Comparison of ENCODE assay signal across 18 mouse cellular contexts in the genomic region with DNA sequence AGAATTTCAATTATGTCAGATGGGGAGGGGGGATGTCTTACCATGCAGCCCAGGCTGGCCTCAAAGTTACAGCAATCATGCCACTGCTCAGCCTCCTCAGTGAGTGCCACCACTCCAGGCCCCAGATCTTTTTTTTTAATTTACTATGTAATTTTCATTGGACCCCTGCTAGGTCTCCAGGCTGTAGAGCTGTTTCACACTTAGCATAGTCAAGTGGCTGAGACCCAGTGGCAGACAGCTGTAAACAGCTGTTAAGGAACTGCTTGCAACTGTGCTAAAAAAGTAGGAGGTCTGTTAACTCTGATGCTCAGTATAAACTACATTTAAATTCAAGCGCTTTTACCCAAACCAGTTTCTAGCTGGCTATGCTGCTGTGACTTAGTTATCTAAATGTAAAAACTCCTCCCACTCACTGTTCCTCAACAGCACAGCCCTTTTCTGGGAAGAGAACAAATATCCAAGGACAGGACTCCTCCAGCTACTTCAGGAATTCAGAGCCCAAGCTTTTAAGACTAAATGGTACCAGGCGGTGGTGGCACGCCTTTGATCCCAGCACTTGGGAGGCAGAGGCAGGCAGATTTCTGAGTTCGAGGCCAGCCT. TPM values are rescaled to one million over a fixed set of nuclear protein-coding genes. Genes with fewer than 3 reads are reported as not detected.
DNase-seq lines count a peak whose midpoint lies in the region; ATAC-seq and TF ChIP-seq lines count a peak whose summit lies in the region.
"Had no signal": no experiment of that assay in that cellular context is flagged by ENCODE, and none has a peak within 500 bp of the region (broad histone marks: within the 10 kb centered on the region; RNA-seq: fewer than 3 reads in every experiment).

No protein-coding gene starts in this region.

- H3K4me1 ChIP-seq in embryonic facial prominence, embryonic 14.5 days (ENCODE audit: control insufficient read depth, insufficient read depth, low read length), result no peaks in the 10 kb centered on the region
- H3K4me1 ChIP-seq in embryonic facial prominence, embryonic 10.5 days, result no peaks in the 10 kb centered on the region
- H3K4me1 ChIP-seq in intestine, embryonic 14.5 days (replicated peaks; ENCODE audit: control insufficient read depth, insufficient read depth, low read length), result peaks cover 9% of the 10 kb centered on the region; the same call in 1 of the 2 replicates
- no peaks in the 10 kb centered on the region for H3K4me1 ChIP-seq in intestine, postnatal 0 days (replicated peaks; ENCODE audit: control insufficient read depth, insufficient read depth, low read length)
- no peaks in the 10 kb centered on the region for H3K4me1 ChIP-seq in midbrain, embryonic 11.5 days (ENCODE audit: control insufficient read depth, insufficient read depth, low read length)
- H3K4me1 ChIP-seq in midbrain, postnatal 0 days (ENCODE audit: insufficient read depth, low read length), result no peaks in the 10 kb centered on the region
- H3K4me1 ChIP-seq: midbrain, embryonic 12.5 days had no signal

- H3K4me2 ChIP-seq in embryonic facial prominence, embryonic 14.5 days (ENCODE audit: low read depth, low read length), result no peak overlapping the region
- H3K4me2 ChIP-seq in intestine, embryonic 14.5 days (ENCODE audit: low read length), result no peak overlapping the region
- no peak overlapping the region for H3K4me2 ChIP-seq in intestine, postnatal 0 days (replicated peaks; ENCODE audit: low read depth)
- no peak overlapping the region for H3K4me2 ChIP-seq in midbrain, embryonic 11.5 days
- H3K4me2 ChIP-seq in midbrain, postnatal 0 days (ENCODE audit: low read depth, low read length, poor library complexity, severe bottlenecking), result no peak overlapping the region
- H3K4me2 ChIP-seq: midbrain, embryonic 12.5 days; neural tube, embryonic 15.5 days had no signal

- H3K9ac ChIP-seq in embryonic facial prominence, embryonic 14.5 days (ENCODE audit: low read depth, low read length), result no peak overlapping the region
- H3K9ac ChIP-seq in intestine, embryonic 14.5 days (ENCODE audit: low read length), result no peak overlapping the region
- no peak overlapping the region for H3K9ac ChIP-seq in intestine, postnatal 0 days (ENCODE audit: low read depth, low read length)
- no peak overlapping the region for H3K9ac ChIP-seq in midbrain, embryonic 11.5 days (ENCODE audit: low read length)
- no peak overlapping the region for H3K9ac ChIP-seq in midbrain, postnatal 0 days (replicated peaks; ENCODE audit: low read length, poor library complexity, severe bottlenecking)
- H3K9ac ChIP-seq: liver, embryonic 14.5 days; midbrain, embryonic 12.5 days; neural tube, embryonic 15.5 days had no signal

- H3K27ac ChIP-seq in embryonic facial prominence, embryonic 14.5 days (replicated peaks; ENCODE audit: low read depth, low read length), result no peak overlapping the region
- no peak overlapping the region for H3K27ac ChIP-seq in embryonic facial prominence, embryonic 10.5 days (replicated peaks)
- H3K27ac ChIP-seq in intestine, embryonic 14.5 days (ENCODE audit: low read depth), result 0 out of 2 replicates have a peak overlapping the region, but pooled peaks have one; percentile 16
- H3K27ac ChIP-seq in intestine, postnatal 0 days (ENCODE audit: low read depth, low read length), result no peak overlapping the region
- H3K27ac ChIP-seq in midbrain, embryonic 11.5 days (ENCODE audit: low read depth, low read length), result no peak overlapping the region
- no peak overlapping the region for H3K27ac ChIP-seq in midbrain, postnatal 0 days (ENCODE audit: low read depth, low read length)
- H3K27ac ChIP-seq: liver, embryonic 14.5 days; midbrain, embryonic 12.5 days; neural tube, embryonic 15.5 days had no signal

- no peak for TF ChIP-seq CTCF in intestine, postnatal 0 days (IDR thresholded peaks at IDR 0.05; ENCODE audit: low read depth)
- TF ChIP-seq CTCF in midbrain, postnatal 0 days (IDR thresholded peaks at IDR 0.05), result no peak

- no peaks in the 10 kb centered on the region for H3K9me3 ChIP-seq in embryonic facial prominence, embryonic 14.5 days (ENCODE audit: control insufficient read depth, low read length)
- peaks cover 10% of the 10 kb centered on the region; the same call in 1 of the 2 replicates for H3K9me3 ChIP-seq in embryonic facial prominence, embryonic 10.5 days
- no peaks in the 10 kb centered on the region for H3K9me3 ChIP-seq in intestine, embryonic 14.5 days (ENCODE audit: control insufficient read depth, low read length)
- no peaks in the 10 kb centered on the region for H3K9me3 ChIP-seq in intestine, postnatal 0 days (ENCODE audit: control insufficient read depth)
- H3K9me3 ChIP-seq in midbrain, embryonic 11.5 days (ENCODE audit: control insufficient read depth, low read length), result no peaks in the 10 kb centered on the region
- H3K9me3 ChIP-seq in midbrain, postnatal 0 days (ENCODE audit: low read length), result no peaks in the 10 kb centered on the region
- H3K9me3 ChIP-seq: midbrain, embryonic 12.5 days; neural tube, embryonic 15.5 days had no signal

- H3K36me3 ChIP-seq in embryonic facial prominence, embryonic 14.5 days (ENCODE audit: control insufficient read depth, insufficient read depth, low read length), result peaks cover 14% of the 10 kb centered on the region; the same call in 1 of the 2 replicates
- H3K36me3 ChIP-seq in embryonic facial prominence, embryonic 10.5 days (replicated peaks), result peaks cover 47% of the 10 kb centered on the region
- peaks cover 12% of the 10 kb centered on the region for H3K36me3 ChIP-seq in intestine, embryonic 14.5 days (ENCODE audit: control insufficient read depth, insufficient read depth, low read length)
- no peaks in the 10 kb centered on the region for H3K36me3 ChIP-seq in intestine, postnatal 0 days (ENCODE audit: control insufficient read depth, insufficient read depth)
- H3K36me3 ChIP-seq in midbrain, embryonic 11.5 days (ENCODE audit: control insufficient read depth, insufficient read depth, low read length), result no peaks in the 10 kb centered on the region; the same call in 1 of the 2 replicates
- no peaks in the 10 kb centered on the region for H3K36me3 ChIP-seq in midbrain, postnatal 0 days (ENCODE audit: insufficient read depth, low read length)

- no peak overlapping the region for H3K4me3 ChIP-seq in embryonic facial prominence, embryonic 14.5 days (ENCODE audit: low read depth, low read length)
- H3K4me3 ChIP-seq in embryonic facial prominence, embryonic 10.5 days, result no peak overlapping the region
- H3K4me3 ChIP-seq in intestine, embryonic 14.5 days (ENCODE audit: low read depth, low read length), result no peak overlapping the region
- H3K4me3 ChIP-seq in intestine, postnatal 0 days (ENCODE audit: low read depth, low read length), result no peak overlapping the region
- H3K4me3 ChIP-seq in midbrain, embryonic 11.5 days (ENCODE audit: low read depth, low read length), result no peak overlapping the region
- H3K4me3 ChIP-seq in midbrain, postnatal 0 days (ENCODE audit: low read depth, low read length), result no peak overlapping the region
- H3K4me3 ChIP-seq: midbrain, embryonic 12.5 days; neural tube, embryonic 15.5 days had no signal

- H3K27me3 ChIP-seq in embryonic facial prominence, embryonic 14.5 days (replicated peaks; ENCODE audit: control insufficient read depth, insufficient read depth, low read length), result no peaks in the 10 kb centered on the region
- H3K27me3 ChIP-seq in embryonic facial prominence, embryonic 10.5 days (replicated peaks; ENCODE audit: low read depth, poor library complexity, severe bottlenecking), result no peaks in the 10 kb centered on the region
- no peaks in the 10 kb centered on the region for H3K27me3 ChIP-seq in intestine, embryonic 14.5 days (replicated peaks; ENCODE audit: control insufficient read depth, insufficient read depth, low read length)
- H3K27me3 ChIP-seq in intestine, postnatal 0 days (replicated peaks; ENCODE audit: control insufficient read depth, insufficient read depth, low read length), result no peaks in the 10 kb centered on the region
- H3K27me3 ChIP-seq in midbrain, embryonic 11.5 days (ENCODE audit: control insufficient read depth, insufficient read depth, low read length), result no peaks in the 10 kb centered on the region
- no peaks in the 10 kb centered on the region for H3K27me3 ChIP-seq in midbrain, postnatal 0 days (ENCODE audit: insufficient read depth, low read length)
- H3K27me3 ChIP-seq: midbrain, embryonic 12.5 days; neural tube, embryonic 15.5 days had no signal

- DNase-seq in embryonic facial prominence, embryonic 14.5 days (ENCODE audit: low spot score), result peak; percentile 20
- DNase-seq in embryonic facial prominence, embryonic 10.5 days (ENCODE audit: low spot score), result no peak
- no peak for DNase-seq in intestine, embryonic 14.5 days (ENCODE audit: low spot score)
- peak; percentile 44 for DNase-seq in midbrain, embryonic 11.5 days (ENCODE audit: low spot score, missing footprints)
- no peak for DNase-seq in midbrain, postnatal 0 days (ENCODE audit: low spot score)
- DNase-seq in lung, postnatal 10 days, result peak; percentile 43
- no peak for DNase-seq in ovary, postnatal 36 days (ENCODE audit: low spot score)
- DNase-seq: cerebellum, adult 11-12 months; gastrocnemius, postnatal 36 days; layer of hippocampus, adult 9-11 months had no signal

- 95% methylated on average over 4 of the region's 4 CpGs for WGBS in embryonic facial prominence, embryonic 14.5 days
- WGBS in embryonic facial prominence, embryonic 10.5 days, result 91% methylated on average over 4 of the region's 4 CpGs
- 80% methylated on average over 4 of the region's 4 CpGs for WGBS in intestine, embryonic 14.5 days
- WGBS in intestine, postnatal 0 days, result 77% methylated on average over 4 of the region's 4 CpGs
- WGBS in midbrain, embryonic 11.5 days, result 97% methylated on average over 4 of the region's 4 CpGs
- WGBS in midbrain, postnatal 0 days, result 93% methylated on average over 4 of the region's 4 CpGs

- no peak for ATAC-seq in embryonic facial prominence, embryonic 14.5 days (ENCODE audit: low read depth)
- 0 out of 2 replicates have a peak, but pooled peaks have one; percentile 36 for ATAC-seq in intestine, embryonic 14.5 days (replicated peaks; ENCODE audit: low FRiP score, low TSS enrichment, low read depth)
- no peak for ATAC-seq in intestine, postnatal 0 days
- no peak for ATAC-seq in midbrain, embryonic 11.5 days (ENCODE audit: low FRiP score)
- no peak for ATAC-seq in midbrain, postnatal 0 days (ENCODE audit: low FRiP score)
- ATAC-seq: forebrain, embryonic 16.5 days had no signal

RNA-seq across cellular contexts. Expression of gene Zfp292, which starts 9.8 kb away (rescaled TPM):
- polyA plus RNA-seq in embryonic facial prominence, embryonic 14.5 days (2014; fragmentation: Nextera tagmentation; extraction: Ambion mirVana), result 21.7 and 23.2 TPM in 2 replicates
- polyA plus RNA-seq in embryonic facial prominence, embryonic 10.5 days (2016; fragmentation: Nextera tagmentation; extraction: Ambion mirVana), result 24.7 and 25.0 TPM in 2 replicates
- 25.1 and 28.5 TPM in 2 replicates for polyA plus RNA-seq in intestine, embryonic 14.5 days (2014; fragmentation: Nextera tagmentation; extraction: Ambion mirVana)
- polyA plus RNA-seq in intestine, postnatal 0 days (2015; fragmentation: Nextera tagmentation; extraction: Ambion mirVana), result 8.0 and 8.7 TPM in 2 replicates
- polyA plus RNA-seq in midbrain, embryonic 11.5 days (2014; fragmentation: Nextera tagmentation; extraction: Ambion mirVana), result 40.1 and 47.2 TPM in 2 replicates
- 36.5 and 42.4 TPM in 2 replicates for total RNA-seq in midbrain, postnatal 0 days (2014; rRNA removed)
- polyA plus RNA-seq in midbrain, postnatal 0 days (2015; fragmentation: Nextera tagmentation; extraction: Ambion mirVana), result 15.9 and 18.9 TPM in 2 replicates

RNA-seq across cellular contexts. Expression of gene Cga, which starts 20.6 kb away (rescaled TPM):
- 5.6 and 6.1 TPM in 2 replicates for polyA plus RNA-seq in embryonic facial prominence, embryonic 14.5 days (2014; fragmentation: Nextera tagmentation; extraction: Ambion mirVana)
- polyA plus RNA-seq in embryonic facial prominence, embryonic 10.5 days (2016; fragmentation: Nextera tagmentation; extraction: Ambion mirVana), result 2.4 and 2.8 TPM in 2 replicates
- not detected in 2 replicates for polyA plus RNA-seq in intestine, embryonic 14.5 days (2014; fragmentation: Nextera tagmentation; extraction: Ambion mirVana)
- not detected in 2 replicates for polyA plus RNA-seq in intestine, postnatal 0 days (2015; fragmentation: Nextera tagmentation; extraction: Ambion mirVana)
- polyA plus RNA-seq in midbrain, embryonic 11.5 days (2014; fragmentation: Nextera tagmentation; extraction: Ambion mirVana), result not detected in 2 replicates
- not detected in 2 replicates for total RNA-seq in midbrain, postnatal 0 days (2014; rRNA removed)
- 0.26 TPM in 1 of 2 replicates, not detected in the other for polyA plus RNA-seq in midbrain, postnatal 0 days (2015; fragmentation: Nextera tagmentation; extraction: Ambion mirVana)
- total RNA-seq: adrenal gland, postnatal 4 days; common myeloid progenitor, adult 5-6 weeks; gastrocnemius, postnatal 36 days; left cerebral cortex, postnatal 25 days had no signal
- polyA plus RNA-seq: forebrain, embryonic 16.5 days; liver, embryonic 14.5 days; midbrain, embryonic 12.5 days had no signal

Comparison
In these comparisons a context has a peak if more than half of its experiments do, and no peak if none do; other contexts are left out.
1. DNase-seq: peak in embryonic facial prominence, embryonic 14.5 days (single experiment), midbrain, embryonic 11.5 days (single experiment) and lung, postnatal 10 days (single experiment); none in embryonic facial prominence, embryonic 10.5 days (single experiment), intestine, embryonic 14.5 days (single experiment), midbrain, postnatal 0 days (single experiment) and ovary, postnatal 36 days (single experiment).